Mouse (Mus musculus) midbrain, embryonic 15.5 days (tissue): ENCODE measurements around the gene Dock6. TPM values are rescaled to one million over a fixed set of nuclear protein-coding genes. Genes with fewer than 3 reads are reported as not detected.
A peak's percentile ranks its signal among the peaks of the same experiment; 100 is the strongest.

ENCODE experiments used
- ATAC-seq: fragments of 200-750 bp; cut with Nextera tagmentation; replicated peaks from 2 replicates; pipeline ENCODE4 v1.8.0; 2017; ENCODE audit warnings: moderate TSS enrichment
- H3K27ac ChIP-seq: fragments of 300-500 bp; sonication (generic); 2 replicates; pipeline ENCODE4 v1.5.1; 2015; ENCODE audit warnings: mild to moderate bottlenecking, inconsistent platforms
- H3K27me3 ChIP-seq: fragments of 300-500 bp; sonication (generic); replicated peaks from 2 replicates; pipeline ENCODE4 v1.6.1; 2015; ENCODE audit warnings: inconsistent platforms
- H3K36me3 ChIP-seq: fragments of 300-500 bp; sonication (generic); replicated peaks from 2 replicates; pipeline ENCODE4 v1.6.1; 2015; ENCODE audit warnings: inconsistent platforms
- H3K4me1 ChIP-seq: fragments of 300-500 bp; sonication (generic); 2 replicates; pipeline ENCODE4 v1.6.1; 2015; ENCODE audit warnings: inconsistent platforms
- H3K4me2 ChIP-seq: fragments of 300-500 bp; sonication (generic); 2 replicates; pipeline ENCODE4 v1.6.1; 2015; ENCODE audit warnings: inconsistent platforms, mild to moderate bottlenecking, moderate library complexity
- H3K4me3 ChIP-seq: fragments of 300-500 bp; sonication (generic); 2 replicates; pipeline ENCODE4 v1.5.1; 2015; ENCODE audit warnings: mild to moderate bottlenecking, inconsistent platforms
- H3K9ac ChIP-seq: fragments of 300-500 bp; sonication (generic); 2 replicates; pipeline ENCODE4 v1.6.1; 2015; ENCODE audit warnings: mild to moderate bottlenecking, inconsistent platforms
- H3K9me3 ChIP-seq: fragments of 300-500 bp; sonication (generic); 2 replicates; pipeline ENCODE4 v1.6.1; 2016; ENCODE audit warnings: inconsistent platforms
- WGBS: fragments of 180-500 bp; shearing (Covaris S2); methylation state at CpG from one replicate; pipeline ENCODE4 v1.1.7; 2015; ENCODE audit warnings: mixed read lengths; 5-methylcytosine and 5-hydroxymethylcytosine counted together
- polyA plus RNA-seq: library from polyadenylated mRNA; unstranded; fragments of >200 nt; fragmentation: Nextera tagmentation; extraction: Ambion mirVana; gene quantifications from 2 replicates; pipeline ENCODE4 v1.2.1, GENCODE M21; 2015

The Dock6 gene
- polyA plus RNA-seq, 1 experiment from 2014 or later: 19.2 TPM

- Histone ChIP-seq H3K36me3 (no peaks in the 10 kb centered on the region), H3K4me1 (peaks cover 20% of the 10 kb centered on the region), H3K9me3 (no peaks in the 10 kb centered on the region), H3K4me2 (no peak overlapping the region), H3K27me3 (no peaks in the 10 kb centered on the region), H3K9ac (no peak overlapping the region), H3K4me3 (no peak overlapping the region), H3K27ac (no peak overlapping the region)
- 96% methylated on average over 6 of the region's 6 CpGs for WGBS
- no peak for ATAC-seq
Observed at GRCm38 (mm10) chr9:21764084-21764999, 88.1 kb downstream of the Dock6 start.

GRCm38 (mm10) chr9:21762135-21762534 lies 90.3 kb downstream of the Dock6 start:
- no peaks in the 10 kb centered on the region for H3K36me3 ChIP-seq
- no peak overlapping the region for H3K9ac ChIP-seq
- peaks cover 10% of the 10 kb centered on the region for H3K4me1 ChIP-seq
- no peak overlapping the region for H3K4me2 ChIP-seq
- no peak overlapping the region for H3K4me3 ChIP-seq
- H3K27ac ChIP-seq: no peak overlapping the region
- no peaks in the 10 kb centered on the region for H3K9me3 ChIP-seq
- no peaks in the 10 kb centered on the region for H3K27me3 ChIP-seq
- ATAC-seq: no peak

DNA sequence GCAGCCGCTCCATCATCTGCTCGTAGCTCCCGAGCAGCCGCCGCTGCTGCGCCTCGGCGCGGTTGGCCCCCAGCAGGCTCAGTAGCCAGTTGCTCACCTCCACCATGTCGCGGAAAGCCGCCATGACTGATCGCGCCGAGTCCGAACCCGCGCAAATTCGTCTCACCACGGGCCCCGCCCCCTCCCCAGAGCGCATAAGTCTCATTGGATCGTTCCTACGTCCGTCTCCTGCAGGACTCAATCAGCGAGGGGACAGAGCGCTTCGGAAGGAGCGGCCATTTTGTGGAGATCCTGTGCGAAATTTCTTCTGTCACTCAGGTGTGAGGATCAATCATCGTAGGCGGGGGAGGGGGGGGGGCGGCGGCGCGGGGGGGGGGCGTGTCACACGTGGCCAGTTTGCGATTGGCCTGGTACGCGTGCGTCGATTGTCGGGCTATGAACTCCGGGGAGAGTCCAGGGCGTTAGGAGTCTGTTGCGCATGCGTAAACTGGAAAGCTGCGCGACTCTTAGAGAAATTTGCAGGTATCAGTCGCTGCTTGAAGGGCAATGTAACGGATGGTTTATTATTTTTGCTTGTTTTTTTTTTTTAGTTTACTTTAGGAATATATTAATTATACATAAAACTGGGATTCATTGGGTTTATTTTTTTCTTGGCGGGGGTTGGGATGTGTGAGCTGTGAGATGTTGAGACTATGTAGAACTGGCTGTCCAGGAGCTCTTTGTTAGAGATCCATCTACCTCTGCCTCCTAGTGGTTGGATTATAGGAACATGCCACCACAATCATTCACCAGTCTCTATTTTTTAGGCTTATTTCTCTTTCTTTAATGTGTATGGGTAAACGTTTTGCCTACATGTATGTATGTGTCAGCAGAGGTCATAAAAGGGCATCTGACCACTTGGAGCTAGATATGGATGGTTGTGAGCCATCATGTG lies 92.0 kb downstream of the Dock6 start, which contains the start of gene Spc24:
TSS of gene Spc24 (minus strand) at position 149 of the 934 bp plus-strand sequence.
- peak; percentile 97 for ATAC-seq

DNA sequence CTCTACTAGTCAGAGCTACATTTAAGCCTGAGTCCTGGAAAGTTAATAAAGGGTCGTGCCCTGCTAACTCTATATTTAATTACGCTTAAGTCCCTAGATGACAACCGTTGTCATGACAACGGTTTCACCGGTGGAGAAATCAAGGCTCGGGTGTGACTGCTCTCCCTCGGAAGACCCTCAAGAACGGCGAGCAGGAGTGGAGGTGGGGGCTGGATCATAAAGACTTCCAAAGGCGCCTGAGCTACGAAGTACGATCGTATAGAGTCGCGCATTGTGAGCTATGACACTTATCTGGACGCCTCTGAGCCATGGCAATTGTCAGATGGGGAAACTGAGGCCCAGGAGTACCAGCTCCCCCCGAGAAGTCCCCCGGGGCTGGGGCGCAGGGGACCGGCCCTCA lies 92.7 kb downstream of the Dock6 start:
- H3K9ac ChIP-seq: peak overlapping the region; percentile 45; the same call in 1 of the 2 replicates
- no peaks in the 10 kb centered on the region for H3K36me3 ChIP-seq
- WGBS: under 1% methylated on average over 20 of the region's 20 CpGs
- H3K27ac ChIP-seq: no peak overlapping the region
- no peaks in the 10 kb centered on the region for H3K27me3 ChIP-seq
- H3K4me2 ChIP-seq: peak overlapping the region; percentile 97
- H3K4me1 ChIP-seq: peaks cover 10% of the 10 kb centered on the region
- peak overlapping the region; percentile 85 for H3K4me3 ChIP-seq
- H3K9me3 ChIP-seq: no peaks in the 10 kb centered on the region
- ATAC-seq: peak; percentile 31; the same call in 1 of the 2 replicates

More for the DNA sequence above, 92.0 kb downstream of the Dock6 start, which contains the start of gene Spc24:
- Histone ChIP-seq H3K27ac (peak within 1 kb of the TSS; percentile 79), H3K4me2 (peak within 1 kb of the TSS; percentile 97), H3K4me1 (peaks cover 10% of the 10 kb centered on the region), H3K4me3 (peak within 1 kb of the TSS; percentile 85), H3K9me3 (no peaks in the 10 kb centered on the region), H3K27me3 (no peaks in the 10 kb centered on the region), H3K9ac (peak within 1 kb of the TSS; percentile 45), H3K36me3 (no peaks in the 10 kb centered on the region)
- under 1% methylated on average over 51 of the region's 54 CpGs for WGBS

DNA sequence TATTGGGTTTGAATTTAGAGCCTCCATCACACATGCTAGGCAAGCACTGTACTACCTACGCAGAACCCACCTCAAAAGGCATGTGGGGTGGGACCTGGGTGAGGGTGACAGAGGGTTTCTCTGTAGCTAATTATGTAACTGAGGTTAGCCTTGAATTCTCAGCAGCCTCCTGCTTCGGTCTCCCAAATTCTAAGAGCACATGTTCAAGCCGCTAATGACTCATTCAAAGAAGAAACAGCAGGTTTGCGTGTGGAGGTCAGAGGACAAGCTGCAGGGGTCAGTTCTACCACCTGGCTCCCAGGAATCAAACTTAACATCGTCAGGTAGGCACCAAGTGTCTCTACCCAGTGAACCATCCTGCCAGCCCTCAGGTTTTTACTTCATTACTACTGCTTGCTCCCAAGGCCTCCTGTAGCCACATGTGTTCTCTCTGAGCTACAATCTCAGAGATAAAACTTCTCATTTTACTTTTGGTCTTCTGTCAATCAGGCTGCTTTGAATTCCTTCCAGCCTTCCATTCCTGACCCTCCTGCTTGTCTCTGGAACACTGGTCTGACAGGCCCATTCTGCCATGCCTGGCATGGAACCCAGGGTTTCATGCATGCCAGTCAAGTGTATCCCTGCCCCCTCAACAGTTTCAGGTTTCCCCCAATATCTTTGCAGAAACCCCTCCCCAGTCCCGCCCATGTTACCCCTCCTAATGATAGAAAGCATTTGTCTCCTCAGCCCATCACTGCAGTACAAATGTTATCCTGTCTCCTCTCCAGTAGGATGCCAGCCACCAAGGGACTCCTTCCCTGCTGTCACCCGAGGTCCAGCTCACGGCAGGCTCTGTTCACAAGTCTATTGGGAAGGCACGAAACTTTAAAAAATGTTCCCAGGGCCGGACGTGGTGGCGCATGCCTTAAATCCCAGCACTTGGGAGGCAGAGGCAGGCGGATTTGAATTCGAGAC lies 93.6 kb downstream of the Dock6 start:
- Histone ChIP-seq H3K27me3 (no peaks in the 10 kb centered on the region), H3K4me2 (peak overlapping the region; percentile 97), H3K9ac (no peak overlapping the region), H3K36me3 (no peaks in the 10 kb centered on the region), H3K4me1 (peaks cover 10% of the 10 kb centered on the region), H3K9me3 (no peaks in the 10 kb centered on the region), H3K27ac (no peak overlapping the region), H3K4me3 (peak overlapping the region; percentile 85; the same call in 1 of the 2 replicates)
- no peak for ATAC-seq
- 61% methylated on average over 14 of the region's 14 CpGs for WGBS

- no peak for ATAC-seq
- no peak overlapping the region for H3K4me3 ChIP-seq
- H3K4me1 ChIP-seq: peaks cover 5% of the 10 kb centered on the region
- H3K9me3 ChIP-seq: no peaks in the 10 kb centered on the region
- H3K4me2 ChIP-seq: no peak overlapping the region
- no peaks in the 10 kb centered on the region for H3K36me3 ChIP-seq
- no peak overlapping the region for H3K27ac ChIP-seq
- no peak overlapping the region for H3K9ac ChIP-seq
- 83% methylated on average over 13 of the region's 13 CpGs for WGBS
- no peaks in the 10 kb centered on the region for H3K27me3 ChIP-seq
Observed at GRCm38 (mm10) chr9:21754516-21755321, 97.7 kb downstream of the Dock6 start.

DNA sequence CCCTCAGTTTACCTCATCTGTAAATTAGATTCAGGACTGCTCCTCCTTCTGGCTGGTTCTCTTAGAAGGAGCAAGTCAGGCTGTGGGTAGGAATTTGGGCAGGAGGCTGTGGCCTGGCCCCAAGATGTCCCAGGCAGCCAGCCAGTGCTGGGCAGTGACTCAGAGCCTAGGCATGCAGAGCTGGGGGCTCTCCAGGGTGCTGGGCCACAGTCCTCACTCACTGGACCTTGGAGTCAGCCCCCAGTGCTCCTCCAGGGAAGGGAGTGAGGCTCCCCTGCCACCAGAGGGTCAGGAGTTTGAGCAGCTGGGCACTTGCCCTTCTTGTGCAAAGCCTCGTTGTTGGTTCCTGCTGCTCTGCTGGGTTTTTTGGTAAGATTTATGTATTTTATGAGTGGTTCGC lies 98.4 kb downstream of the Dock6 start:
- H3K9ac ChIP-seq: no peak overlapping the region
- no peaks in the 10 kb centered on the region for H3K36me3 ChIP-seq
- no peaks in the 10 kb centered on the region for H3K27me3 ChIP-seq
- 97% methylated on average over 2 of the region's 2 CpGs for WGBS
- no peak overlapping the region for H3K4me2 ChIP-seq
- no peak overlapping the region for H3K27ac ChIP-seq
- H3K9me3 ChIP-seq: no peaks in the 10 kb centered on the region
- H3K4me3 ChIP-seq: no peak overlapping the region
- no peaks in the 10 kb centered on the region for H3K4me1 ChIP-seq
- no peak for ATAC-seq

- Histone ChIP-seq H3K9ac (no peak overlapping the region), H3K27ac (no peak overlapping the region), H3K36me3 (peaks cover 5% of the 10 kb centered on the region; the same call in 1 of the 2 replicates), H3K9me3 (no peaks in the 10 kb centered on the region), H3K4me3 (no peak overlapping the region), H3K4me1 (no peaks in the 10 kb centered on the region), H3K27me3 (no peaks in the 10 kb centered on the region), H3K4me2 (no peak overlapping the region)
- ATAC-seq: no peak
- WGBS: 52% methylated on average over 10 of the region's 10 CpGs
Observed at GRCm38 (mm10) chr9:21752252-21752792, 100.1 kb downstream of the Dock6 start.

GRCm38 (mm10) chr9:21751347-21751746 lies 101.1 kb downstream of the Dock6 start:
- no peaks in the 10 kb centered on the region for H3K4me1 ChIP-seq
- peaks cover 8% of the 10 kb centered on the region; the same call in 1 of the 2 replicates for H3K36me3 ChIP-seq

GRCm38 (mm10) chr9:21750370-21750769 lies 102.1 kb downstream of the Dock6 start:
- 77% methylated on average over 3 of the region's 3 CpGs for WGBS
- Histone ChIP-seq H3K4me2 (no peak overlapping the region), H3K27me3 (no peaks in the 10 kb centered on the region), H3K4me1 (no peaks in the 10 kb centered on the region), H3K9me3 (no peaks in the 10 kb centered on the region), H3K9ac (no peak overlapping the region), H3K36me3 (peaks cover 16% of the 10 kb centered on the region), H3K27ac (no peak overlapping the region), H3K4me3 (no peak overlapping the region)
- no peak for ATAC-seq

More at GRCm38 (mm10) chr9:21751347-21751746, 101.1 kb downstream of the Dock6 start:
- no peak for ATAC-seq
- H3K9ac ChIP-seq: no peak overlapping the region
- no peaks in the 10 kb centered on the region for H3K27me3 ChIP-seq
- H3K27ac ChIP-seq: no peak overlapping the region
- no peak overlapping the region for H3K4me2 ChIP-seq
- 78% methylated on average over 6 of the region's 6 CpGs for WGBS
- no peak overlapping the region for H3K4me3 ChIP-seq
- no peaks in the 10 kb centered on the region for H3K9me3 ChIP-seq
